Mouse (Mus musculus): ENCODE results near the gene Tmem246.
A peak's percentile ranks its signal among the peaks of the same experiment; 100 is the strongest.
"Not testable (repeated sequence)": the region's sequence is repeated elsewhere in the genome, so short reads cannot be mapped to it uniquely, and the experiment has no call there.

Gene Tmem246

DNA sequence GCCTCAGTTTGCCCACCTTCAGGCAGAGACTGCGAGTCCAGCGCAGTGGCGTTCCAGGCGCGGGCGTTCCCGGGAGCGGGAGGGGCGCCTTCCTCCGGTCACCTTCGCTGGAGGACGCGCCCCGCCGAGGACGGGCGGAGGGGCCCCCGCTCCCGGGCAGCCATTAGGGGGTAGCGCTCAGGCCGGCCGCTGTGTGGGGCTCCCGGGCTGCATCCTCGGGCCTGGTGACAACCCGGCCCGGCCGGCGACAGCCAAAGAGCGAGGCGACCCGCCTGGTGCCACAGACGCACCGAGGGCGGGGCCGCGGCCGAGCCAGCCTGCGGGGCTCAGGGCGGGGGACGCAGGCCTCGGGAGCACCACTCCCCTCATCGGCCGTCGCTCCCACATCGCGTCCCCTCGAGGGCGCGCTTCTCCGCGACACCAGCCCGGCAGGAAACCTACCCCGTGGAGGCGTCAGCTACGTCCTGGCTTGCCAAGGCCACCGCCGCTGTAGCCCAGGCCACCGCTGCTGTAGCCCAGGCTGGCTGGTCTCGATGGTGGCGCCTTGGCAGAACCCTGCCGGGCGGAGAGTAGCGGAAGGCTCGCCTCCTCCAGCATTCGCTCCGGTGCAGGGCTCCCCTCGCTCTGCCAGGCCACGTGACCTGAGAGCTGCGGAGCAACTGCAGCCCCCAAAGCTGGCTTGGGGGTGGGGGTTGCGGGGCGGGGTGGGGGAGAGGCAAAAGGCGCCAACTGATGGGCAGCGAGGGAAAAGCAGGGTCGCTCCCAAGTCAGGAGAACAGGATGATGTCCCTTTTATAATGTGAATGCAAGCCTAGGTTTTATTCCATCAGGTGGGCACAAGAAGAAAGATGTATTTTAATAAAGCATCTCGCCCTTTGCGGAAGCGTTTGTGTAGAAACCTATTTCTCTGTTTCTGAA is at the start of gene Tmem246:
Gene Tmem246, minus strand, starts transcription at position 694 of the 918 bp plus-strand sequence.
- DNase-seq: peak; percentile 73 to 81

GRCm38 (mm10) chr4:49639913-49640312 is 42.2 kb upstream of the Tmem246 start:
- DNase-seq: no peak

GRCm38 (mm10) chr4:49637821-49638220 is 40.1 kb upstream of the Tmem246 start:
- DNase-seq: no peak

GRCm38 (mm10) chr4:49632139-49632481 is 34.4 kb upstream of the Tmem246 start:
- no peak for DNase-seq

- peak; percentile 96 to 97 for DNase-seq
Measured at GRCm38 (mm10) chr4:49631319-49632138, 33.9 kb upstream of the Tmem246 start, which contains the start of gene Rnf20. Rnf20 (plus strand) TSS chr4:49632006.

DNA sequence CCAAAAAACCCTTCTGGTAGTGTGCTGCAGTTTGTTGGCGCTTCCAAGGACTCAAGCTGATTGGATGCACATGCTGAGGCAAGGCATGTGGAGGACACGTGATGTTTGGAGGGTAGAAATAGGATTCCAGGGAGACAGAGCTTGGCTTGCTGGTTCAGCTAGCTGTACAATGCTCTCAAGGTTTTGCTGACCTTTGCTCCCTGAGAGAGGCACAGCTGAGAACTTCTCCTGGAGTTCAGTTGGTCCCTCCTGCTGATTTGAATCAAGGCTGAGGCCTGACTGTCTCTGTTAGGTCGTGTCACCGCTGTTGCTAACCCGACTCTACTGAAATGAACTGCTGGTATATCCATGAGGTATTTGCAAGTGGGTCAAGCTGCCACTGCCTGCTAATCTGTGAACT is 31.3 kb upstream of the Tmem246 start:
- DNase-seq: no peak

DNA sequence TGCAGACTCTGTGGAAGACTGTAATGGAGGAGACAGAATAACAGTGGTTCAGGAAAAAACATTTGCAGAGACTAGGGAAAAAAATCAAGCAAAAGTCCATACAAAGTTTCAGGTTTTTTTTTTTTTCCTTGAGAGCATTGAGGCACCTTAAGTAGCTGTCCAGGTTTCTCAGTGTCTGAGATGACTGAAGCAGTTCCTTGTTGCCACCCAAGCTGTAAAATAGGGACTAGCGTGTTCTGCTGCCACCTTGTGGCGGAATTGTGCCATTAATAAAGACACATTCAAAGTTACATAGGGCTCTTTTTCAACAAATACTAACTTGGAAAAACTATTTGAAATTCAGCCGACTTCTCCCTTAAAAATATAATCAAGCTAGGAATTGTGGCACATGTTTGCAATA is 29.3 kb upstream of the Tmem246 start:
- peak; percentile 67 to 77 for DNase-seq

DNA sequence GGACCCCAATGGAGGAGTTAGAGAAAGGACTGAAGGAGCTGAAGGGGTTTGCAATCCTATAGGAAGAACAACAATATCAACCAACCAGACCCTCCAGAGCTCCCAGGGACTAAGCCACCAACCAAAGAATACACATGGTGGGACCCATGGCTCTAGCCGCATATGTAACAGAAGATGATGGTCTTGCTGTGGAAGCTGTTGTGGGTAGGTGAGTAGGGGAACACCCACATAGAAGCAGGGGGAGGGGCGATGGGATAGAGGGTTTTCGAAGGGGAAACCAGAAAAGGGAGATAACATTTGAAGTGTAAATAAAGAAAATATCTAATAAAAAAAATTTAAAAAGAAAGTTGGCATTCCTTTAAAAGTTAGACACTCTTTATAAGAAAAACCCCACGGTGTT is 27.3 kb upstream of the Tmem246 start:
- DNase-seq: not testable (repeated sequence)

GRCm38 (mm10) chr4:49623916-49624315 is 26.2 kb upstream of the Tmem246 start:
- no peak for DNase-seq

- DNase-seq: peak in 1 of 2 experiments; percentile 39
Measured at GRCm38 (mm10) chr4:49622272-49622671, 24.6 kb upstream of the Tmem246 start.

DNA sequence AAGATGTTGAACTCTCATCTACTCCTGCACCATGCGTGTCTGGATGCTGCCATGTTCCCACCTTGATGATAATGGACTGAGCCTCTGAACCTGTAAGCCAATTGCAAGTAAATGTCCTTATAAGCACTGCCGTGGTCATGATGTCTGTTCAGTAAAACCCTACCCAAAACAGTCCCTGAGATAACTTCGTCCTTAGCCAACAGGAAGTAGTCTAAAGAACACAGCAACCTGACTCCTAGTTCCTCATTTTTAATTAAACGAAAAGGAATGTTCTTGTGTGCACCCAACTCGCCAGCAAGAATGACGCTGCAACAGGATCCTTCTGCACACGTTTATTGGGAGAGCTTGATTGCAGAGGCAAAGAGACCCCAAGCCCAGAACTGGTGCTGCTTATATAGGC is 22.2 kb upstream of the Tmem246 start:
- not testable (repeated sequence) for DNase-seq

- DNase-seq: no peak
Measured at GRCm38 (mm10) chr4:49616924-49617323, 19.2 kb upstream of the Tmem246 start.

GRCm38 (mm10) chr4:49605459-49605858 is 7.8 kb upstream of the Tmem246 start:
- DNase-seq: no peak

- no peak for DNase-seq
Measured at GRCm38 (mm10) chr4:49604616-49605015, 6.9 kb upstream of the Tmem246 start.

- DNase-seq: no peak
Measured at GRCm38 (mm10) chr4:49604016-49604546, 6.4 kb upstream of the Tmem246 start.

GRCm38 (mm10) chr4:49603161-49603560 is 5.5 kb upstream of the Tmem246 start:
- no peak for DNase-seq

- DNase-seq: no peak
Measured at GRCm38 (mm10) chr4:49596846-49597182, 862 bp downstream of the Tmem246 start.

DNA sequence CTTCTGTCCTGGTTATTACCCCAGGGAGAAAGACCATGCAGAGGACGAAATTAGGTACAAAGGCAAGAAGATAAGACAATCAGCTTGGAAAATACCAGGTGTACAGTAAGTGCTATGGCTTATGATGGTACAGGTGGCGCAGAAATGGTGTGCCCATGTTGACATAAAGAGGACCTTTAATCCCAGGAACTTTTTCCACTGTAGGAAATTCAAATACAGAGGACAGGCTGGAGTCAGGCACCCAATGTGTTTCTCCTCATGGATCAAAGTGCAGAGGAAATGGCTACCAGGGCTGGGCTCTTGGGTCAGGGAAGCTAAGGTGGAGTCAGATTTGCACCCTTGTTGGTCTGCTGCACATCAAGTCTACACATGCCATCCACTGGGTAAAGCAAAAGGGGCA is 7.5 kb downstream of the Tmem246 start:
- no peak for DNase-seq

GRCm38 (mm10) chr4:49586811-49587210 is 10.9 kb downstream of the Tmem246 start:
- DNase-seq: no peak

GRCm38 (mm10) chr4:49585524-49586101 is 12.1 kb downstream of the Tmem246 start:
- DNase-seq: peak in 1 of 2 experiments; percentile 31

DNA sequence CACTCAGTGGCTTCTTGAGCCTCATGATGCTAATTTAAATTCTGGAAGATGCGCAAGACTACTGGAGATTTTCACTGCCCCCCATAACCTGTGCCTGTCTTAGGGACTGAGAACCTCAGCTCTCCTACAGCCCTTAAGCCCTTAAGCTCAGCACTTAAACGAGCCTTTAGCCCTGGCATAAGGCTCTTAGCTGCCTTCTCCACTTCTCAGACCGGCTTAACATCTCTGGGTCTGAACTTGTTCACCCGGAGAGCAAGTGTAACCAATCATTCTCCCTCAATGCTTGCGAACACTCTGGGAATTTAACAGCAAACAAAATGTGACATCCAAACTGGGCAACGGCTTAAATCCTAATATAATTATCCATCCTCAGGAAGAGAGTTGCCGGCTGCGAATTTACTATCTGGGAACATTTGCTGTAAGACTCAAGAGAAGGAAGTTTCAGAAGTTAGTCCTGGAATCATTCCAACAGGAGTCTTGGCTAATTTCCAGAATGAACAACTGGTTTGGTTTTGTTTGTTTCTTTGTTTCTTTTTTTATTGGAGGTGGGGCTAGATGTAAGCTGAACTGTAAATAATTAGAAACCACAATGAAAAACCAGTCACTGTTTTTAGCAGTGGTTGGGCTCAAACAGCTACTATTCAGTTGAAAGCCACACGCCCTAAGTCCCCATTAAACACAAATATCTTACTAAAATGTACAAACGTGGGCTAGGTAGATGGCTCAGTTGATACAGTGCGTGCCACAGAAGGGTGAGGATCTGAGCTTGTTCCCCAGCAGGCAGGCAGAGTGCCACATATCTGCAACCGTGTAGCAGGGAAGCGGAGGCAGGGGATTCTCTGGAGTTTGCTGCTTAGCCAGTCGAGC is 13.5 kb downstream of the Tmem246 start:
- peak in 1 of 2 experiments; percentile 18 for DNase-seq

DNA sequence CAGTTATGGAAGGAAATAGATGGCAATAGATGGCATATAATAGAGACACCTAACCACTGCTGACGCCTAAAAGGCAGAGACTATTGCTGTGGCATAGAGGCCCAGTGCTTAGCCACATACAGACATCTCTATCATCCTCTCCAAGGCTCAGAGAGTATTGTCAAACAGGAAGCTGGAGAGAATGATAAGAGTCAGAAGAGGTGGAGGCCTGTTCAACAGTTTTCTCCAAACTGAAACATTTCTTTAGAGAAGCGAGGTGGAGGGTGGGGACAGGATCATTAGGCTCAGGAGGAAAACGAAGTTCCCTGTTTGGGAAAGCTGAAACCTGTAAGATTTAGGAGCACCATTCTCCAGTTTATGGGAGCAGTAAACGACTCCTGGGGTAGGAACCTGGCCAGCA is 16.4 kb downstream of the Tmem246 start:
- no peak for DNase-seq

All from lung, adult 18-20 months (tissue).